Mouse (Mus musculus) megakaryocyte, embryonic 14.5 days (primary cell): Measurements from ENCODE around the gene Gm20388.

Experiments used
- FLI1 ChIP-seq: IDR thresholded peaks from 2 replicates; pipeline ENCODE4 v1.6.1; 2012; ENCODE audit warnings: low read length, inconsistent platforms, mixed read lengths
- GATA1 ChIP-seq: IDR thresholded peaks from 3 replicates; pipeline ENCODE4 v1.6.1; 2012; ENCODE audit warnings: mixed read lengths, low read length, inconsistent platforms, borderline replicate concordance

GRCm38 (mm10) chr8:122309272-122309671 is 2398.6 kb downstream of the Gm20388 start:
- TF ChIP-seq GATA1, result peak; percentile 76
- no peak for TF ChIP-seq FLI1
